ENCODE assay signal across 26 mouse cellular contexts in the genomic region with DNA sequence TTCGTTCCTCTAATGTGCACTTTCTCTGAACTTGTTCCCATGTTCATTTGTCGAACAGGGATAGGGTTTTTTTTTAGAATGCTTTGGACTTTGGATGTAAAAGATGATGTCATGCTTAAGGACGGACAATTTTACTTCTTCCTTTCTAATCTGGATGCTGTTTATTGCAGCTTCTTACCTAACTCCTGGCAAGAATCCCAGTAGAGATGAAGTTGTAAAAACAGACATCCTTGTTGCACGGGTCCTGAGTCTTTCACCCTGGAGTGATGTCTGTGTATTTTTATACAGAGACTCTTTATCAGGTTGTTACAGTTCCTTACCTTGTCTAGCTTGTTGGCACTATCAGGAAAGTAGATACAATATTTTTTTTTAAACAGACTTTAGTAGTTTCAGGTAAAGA.
DNase-seq lines count a peak whose midpoint lies in the region; ATAC-seq and TF ChIP-seq lines count a peak whose summit lies in the region.
"Had no signal": no experiment of that assay in that cellular context is flagged by ENCODE, and none has a peak within 500 bp of the region (broad histone marks: within the 10 kb centered on the region; RNA-seq: fewer than 3 reads in every experiment).

No protein-coding gene starts in this region.

- TF ChIP-seq CTCF in MEL (IDR thresholded peaks at IDR 0.05 in 2 of 3, conservative IDR thresholded peaks at IDR 0.05 in 1 of 3; ENCODE audit: control insufficient read depth in 1 of 3, insufficient read depth in 1 of 3, low read depth in 2 of 3, low read length in 3 of 3, poor library complexity in 1 of 3, severe bottlenecking in 1 of 3), result no peak

- no peak; a peak in 1 of 4 replicates for TF ChIP-seq EP300 in MEL (IDR thresholded peaks at IDR 0.05; ENCODE audit: low read depth in 1 of 2, low read length in 2 of 2)

- H3K4me2 ChIP-seq in embryonic facial prominence, embryonic 14.5 days (ENCODE audit: low read depth, low read length), result no peak overlapping the region
- H3K4me2 ChIP-seq: heart, embryonic 15.5 days; kidney, embryonic 15.5 days; lung, embryonic 14.5 days; midbrain, embryonic 15.5 days had no signal

- peak; percentile 20 for DNase-seq in 3T3-L1 (ENCODE audit: low read depth, low spot score)
- DNase-seq in MEL (ENCODE audit: low read depth, low spot score), result peak; percentile 25
- DNase-seq in embryonic facial prominence, embryonic 14.5 days (ENCODE audit: low spot score), result peak; percentile 63
- peak; percentile 67 for DNase-seq in large intestine, adult 2 months (ENCODE audit: low read depth, low spot score)
- DNase-seq in thymus, postnatal 4 days, result no peak
- DNase-seq in retina, embryonic 14.5 days (ENCODE audit: low spot score), result no peak
- DNase-seq: adrenal gland, postnatal 25 days; cerebellum, adult 11-12 months; cerebellum, postnatal 10 days; gastrocnemius, adult 2 months; gastrocnemius, postnatal 36 days; kidney, adult 11 months; kidney, postnatal 36 days; liver; lung, embryonic 14.5 days; lung, postnatal 14 days; right cerebral cortex, postnatal 4 days had no signal

- no peaks in the 10 kb centered on the region for H3K4me1 ChIP-seq in MEL (ENCODE audit: control insufficient read depth in 1 of 2, insufficient read depth in 2 of 2, low read length in 2 of 2)
- H3K4me1 ChIP-seq in embryonic facial prominence, embryonic 14.5 days (ENCODE audit: control insufficient read depth, insufficient read depth, low read length), result peaks cover 35% of the 10 kb centered on the region

- no peak for TF ChIP-seq RAD21 in MEL (IDR thresholded peaks at IDR 0.05; ENCODE audit: low read depth, low read length)

- no peak for ATAC-seq in embryonic facial prominence, embryonic 14.5 days (ENCODE audit: low read depth)
- ATAC-seq: forebrain, embryonic 16.5 days; hindbrain, embryonic 16.5 days; midbrain, embryonic 15.5 days had no signal

- no peak overlapping the region for H3K27ac ChIP-seq in MEL (ENCODE audit: control insufficient read depth, low read depth, low read length)
- peak overlapping the region; percentile 40 for H3K27ac ChIP-seq in embryonic facial prominence, embryonic 14.5 days (replicated peaks; ENCODE audit: low read depth, low read length)
- H3K27ac ChIP-seq: gastrocnemius, adult 2 months; heart, embryonic 15.5 days; kidney, embryonic 15.5 days; liver, embryonic 14.5 days; midbrain, embryonic 10.5 days; midbrain, embryonic 15.5 days had no signal

- no peaks in the 10 kb centered on the region for H3K9me3 ChIP-seq in MEL (replicated peaks; ENCODE audit: insufficient read depth, low read length)
- H3K9me3 ChIP-seq in embryonic facial prominence, embryonic 14.5 days (ENCODE audit: control insufficient read depth, low read length), result no peaks in the 10 kb centered on the region
- H3K9me3 ChIP-seq: heart, embryonic 15.5 days; kidney, embryonic 15.5 days; midbrain, embryonic 10.5 days; midbrain, embryonic 15.5 days had no signal

- H3K4me3 ChIP-seq in MEL (ENCODE audit: control insufficient read depth in 1 of 2, insufficient read depth in 1 of 2, low read depth in 2 of 2, low read length in 2 of 2), result no peak overlapping the region
- no peak overlapping the region for H3K4me3 ChIP-seq in embryonic facial prominence, embryonic 14.5 days (ENCODE audit: low read depth, low read length)
- H3K4me3 ChIP-seq: erythroblast, embryonic 14.5 days; gastrocnemius, adult 2 months; heart, embryonic 15.5 days; kidney, embryonic 15.5 days; midbrain, embryonic 10.5 days; midbrain, embryonic 15.5 days had no signal

- no peaks in the 10 kb centered on the region for H3K27me3 ChIP-seq in MEL (ENCODE audit: control insufficient read depth in 1 of 2, insufficient read depth in 2 of 2, low read length in 2 of 2)
- no peaks in the 10 kb centered on the region for H3K27me3 ChIP-seq in embryonic facial prominence, embryonic 14.5 days (replicated peaks; ENCODE audit: control insufficient read depth, insufficient read depth, low read length)
- H3K27me3 ChIP-seq: CH12.LX; heart, embryonic 15.5 days; midbrain, embryonic 15.5 days had no signal

- H3K9ac ChIP-seq in MEL (ENCODE audit: control insufficient read depth, low read depth, low read length, poor library complexity, severe bottlenecking), result no peak overlapping the region
- H3K9ac ChIP-seq in embryonic facial prominence, embryonic 14.5 days (ENCODE audit: low read depth, low read length), result no peak overlapping the region
- H3K9ac ChIP-seq: heart, embryonic 15.5 days; kidney, embryonic 15.5 days; liver, embryonic 14.5 days; lung, embryonic 14.5 days; midbrain, embryonic 15.5 days had no signal

- no peaks in the 10 kb centered on the region for H3K36me3 ChIP-seq in MEL (ENCODE audit: control insufficient read depth in 1 of 2, insufficient read depth in 2 of 2, low read length in 2 of 2)
- no peaks in the 10 kb centered on the region for H3K36me3 ChIP-seq in embryonic facial prominence, embryonic 14.5 days (ENCODE audit: control insufficient read depth, insufficient read depth, low read length)
- H3K36me3 ChIP-seq: heart, embryonic 15.5 days; kidney, embryonic 15.5 days; midbrain, embryonic 10.5 days; midbrain, embryonic 15.5 days had no signal

- no peak for TF ChIP-seq POLR2A in MEL (IDR thresholded peaks at IDR 0.05; ENCODE audit: control insufficient read depth in 1 of 2, insufficient read depth in 1 of 2, low read depth in 1 of 2, low read length in 2 of 2, poor library complexity in 1 of 2)

- 45% methylated on average over 4 of the region's 4 CpGs for WGBS in embryonic facial prominence, embryonic 14.5 days
- WGBS in large intestine, adult 2 months, result 13% methylated on average over 4 of the region's 4 CpGs

- H3K79me2 ChIP-seq in MEL (ENCODE audit: control insufficient read depth, insufficient read depth, low read length, poor library complexity), result peaks cover 7% of the 10 kb centered on the region; the same call in 1 of the 2 replicates

TF ChIP-seq in MEL, 35 proteins besides CTCF, POLR2A, EP300 and RAD21:
- no peak for TF ChIP-seq MYB (IDR thresholded peaks at IDR 0.05; ENCODE audit: low read depth, low read length)
- no peak for TF ChIP-seq MAFK (IDR thresholded peaks at IDR 0.05; ENCODE audit: borderline replicate concordance, low read depth, low read length)
- no peak for TF ChIP-seq MAX (IDR thresholded peaks at IDR 0.05; ENCODE audit: low read length)
- TF ChIP-seq TBP (IDR thresholded peaks at IDR 0.05; ENCODE audit: low read depth, low read length), result no peak
- no peak for TF ChIP-seq ELF1 (IDR thresholded peaks at IDR 0.05; ENCODE audit: low read depth, low read length)
- TF ChIP-seq TAL1 (IDR thresholded peaks at IDR 0.05; ENCODE audit: low read length), result no peak
- no peak for TF ChIP-seq BHLHE40 (IDR thresholded peaks at IDR 0.05; ENCODE audit: borderline replicate concordance, low read depth, low read length)
- TF ChIP-seq JUND (IDR thresholded peaks at IDR 0.05; ENCODE audit: low read depth, low read length), result no peak
- TF ChIP-seq MYC (IDR thresholded peaks at IDR 0.05; ENCODE audit: low read depth, low read length), result no peak
- TF ChIP-seq ZMIZ1 (IDR thresholded peaks at IDR 0.05; ENCODE audit: low read depth, low read length), result no peak
- no peak for TF ChIP-seq ZNF384 (IDR thresholded peaks at IDR 0.05; ENCODE audit: low read depth, low read length)
- TF ChIP-seq KAT2A (conservative IDR thresholded peaks at IDR 0.05; ENCODE audit: low read depth, low read length), result no peak
TF ChIP-seq in MEL: peak in this region for 0.

Comparison
In these comparisons a context has a peak if more than half of its experiments do, and no peak if none do; other contexts are left out.
1. DNase-seq: peak in 3T3-L1 (single experiment), MEL (single experiment), embryonic facial prominence, embryonic 14.5 days (single experiment) and large intestine, adult 2 months (single experiment); none in thymus, postnatal 4 days (single experiment) and retina, embryonic 14.5 days (single experiment).